Mouse (Mus musculus): ENCODE data around the gene Arntl2. TPM values are rescaled to one million over a fixed set of nuclear protein-coding genes. Genes with fewer than 3 reads are reported as not detected.
A peak's percentile ranks its signal among the peaks of the same experiment; 100 is the strongest.

The Arntl2 gene
- total and polyA plus RNA-seq, 3 experiments: 16.8 to 20.6 TPM; not detected in 1

GRCm38 (mm10) chr6:146778055-146778454 is 17.8 kb upstream of the Arntl2 start (continued):
- TF ChIP-seq MAFK (IDR thresholded peaks at IDR 0.05; ENCODE audit: borderline replicate concordance, low read depth, low read length): no peak
- peak; percentile 65; the same call in 1 of the 2 replicates for TF ChIP-seq TCF12 (IDR thresholded peaks at IDR 0.05; ENCODE audit: low read depth, low read length)

- no peaks in the 10 kb centered on the region for H3K79me2 ChIP-seq (ENCODE audit: control insufficient read depth, insufficient read depth, low read length, poor library complexity)
- peaks cover 0 to 19% of the 10 kb centered on the region in 2 experiments for H3K36me3 ChIP-seq (ENCODE audit: control insufficient read depth in 1 of 2, insufficient read depth in 2 of 2, low read length in 2 of 2)
- H3K27me3 ChIP-seq (ENCODE audit: control insufficient read depth in 1 of 2, insufficient read depth in 2 of 2, low read length in 2 of 2): no peaks in the 10 kb centered on the region
- peaks cover 14 to 20% of the 10 kb centered on the region in 2 experiments for H3K4me1 ChIP-seq (ENCODE audit: control insufficient read depth in 1 of 2, insufficient read depth in 2 of 2, low read length in 2 of 2)
- H3K4me3 ChIP-seq (ENCODE audit: control insufficient read depth in 1 of 2, insufficient read depth in 1 of 2, low read depth in 2 of 2, low read length in 2 of 2): no peak overlapping the region
- no peak for TF ChIP-seq ZKSCAN1 (IDR thresholded peaks at IDR 0.05; ENCODE audit: low read depth, low read length)
- TF ChIP-seq E2F4 (IDR thresholded peaks at IDR 0.05; ENCODE audit: borderline replicate concordance, low read depth, low read length): no peak
- no peak for TF ChIP-seq EP300 (IDR thresholded peaks at IDR 0.05; ENCODE audit: low read depth in 1 of 2, low read length in 2 of 2)
- TF ChIP-seq TCF12 (IDR thresholded peaks at IDR 0.05; ENCODE audit: low read depth, low read length): no peak
- TF ChIP-seq BHLHE40 (IDR thresholded peaks at IDR 0.05; ENCODE audit: borderline replicate concordance, low read depth, low read length): no peak
- TF ChIP-seq SIN3A (IDR thresholded peaks at IDR 0.05; ENCODE audit: low read length): no peak
- no peak for TF ChIP-seq POLR2AphosphoS5 (IDR thresholded peaks at IDR 0.05; ENCODE audit: borderline replicate concordance, low read depth, low read length)
- TF ChIP-seq NELFE (IDR thresholded peaks at IDR 0.05; ENCODE audit: low read depth, low read length): no peak
- TF ChIP-seq JUND (IDR thresholded peaks at IDR 0.05; ENCODE audit: low read depth, low read length): no peak
- TF ChIP-seq KAT2A (conservative IDR thresholded peaks at IDR 0.05; ENCODE audit: low read depth, low read length): no peak
- no peak for DNase-seq (ENCODE audit: low read depth, low spot score)
- no peak overlapping the region for H3K9ac ChIP-seq (ENCODE audit: control insufficient read depth, low read depth, low read length, poor library complexity, severe bottlenecking)
- H3K27ac ChIP-seq (ENCODE audit: control insufficient read depth, low read depth, low read length): no peak overlapping the region
- H3K9me3 ChIP-seq (replicated peaks; ENCODE audit: insufficient read depth, low read length): no peaks in the 10 kb centered on the region
Measured at GRCm38 (mm10) chr6:146781566-146781965, 14.3 kb upstream of the Arntl2 start.

- H3K9ac ChIP-seq (ENCODE audit: control insufficient read depth, low read depth, low read length, poor library complexity, severe bottlenecking): no peak overlapping the region
- H3K4me3 ChIP-seq (ENCODE audit: control insufficient read depth in 1 of 2, insufficient read depth in 1 of 2, low read depth in 2 of 2, low read length in 2 of 2): no peak overlapping the region
- H3K9me3 ChIP-seq (replicated peaks; ENCODE audit: insufficient read depth, low read length): no peaks in the 10 kb centered on the region
- H3K79me2 ChIP-seq (ENCODE audit: control insufficient read depth, insufficient read depth, low read length, poor library complexity): no peaks in the 10 kb centered on the region
- H3K4me1 ChIP-seq (ENCODE audit: control insufficient read depth in 1 of 2, insufficient read depth in 2 of 2, low read length in 2 of 2): no peaks in the 10 kb centered on the region
- H3K27me3 ChIP-seq (ENCODE audit: control insufficient read depth in 1 of 2, insufficient read depth in 2 of 2, low read length in 2 of 2): no peaks in the 10 kb centered on the region
- H3K27ac ChIP-seq (ENCODE audit: control insufficient read depth, low read depth, low read length): no peak overlapping the region
- no peak for TF ChIP-seq ZC3H11A (IDR thresholded peaks at IDR 0.05; ENCODE audit: low read depth, low read length)
- TF ChIP-seq SIN3A (IDR thresholded peaks at IDR 0.05; ENCODE audit: low read length): no peak
- TF ChIP-seq POLR2AphosphoS2 (IDR thresholded peaks at IDR 0.05; ENCODE audit: low read length): no peak
- H3K36me3 ChIP-seq (ENCODE audit: control insufficient read depth in 1 of 2, insufficient read depth in 2 of 2, low read length in 2 of 2): no peaks in the 10 kb centered on the region
- DNase-seq (ENCODE audit: low read depth, low spot score): no peak
Measured at GRCm38 (mm10) chr6:146793527-146793926, 2.3 kb upstream of the Arntl2 start.
